Mouse (Mus musculus) cerebellum, postnatal 36 days (tissue): ENCODE results near the gene Epn3.

Experiments
- DNase-seq, 2 experiments: peaks; one replicate each; pipeline ENCODE4 v3.0.0; 2021 to 2022; ENCODE audit warnings: mixed read lengths in 2 of 2

Gene Epn3

DNA sequence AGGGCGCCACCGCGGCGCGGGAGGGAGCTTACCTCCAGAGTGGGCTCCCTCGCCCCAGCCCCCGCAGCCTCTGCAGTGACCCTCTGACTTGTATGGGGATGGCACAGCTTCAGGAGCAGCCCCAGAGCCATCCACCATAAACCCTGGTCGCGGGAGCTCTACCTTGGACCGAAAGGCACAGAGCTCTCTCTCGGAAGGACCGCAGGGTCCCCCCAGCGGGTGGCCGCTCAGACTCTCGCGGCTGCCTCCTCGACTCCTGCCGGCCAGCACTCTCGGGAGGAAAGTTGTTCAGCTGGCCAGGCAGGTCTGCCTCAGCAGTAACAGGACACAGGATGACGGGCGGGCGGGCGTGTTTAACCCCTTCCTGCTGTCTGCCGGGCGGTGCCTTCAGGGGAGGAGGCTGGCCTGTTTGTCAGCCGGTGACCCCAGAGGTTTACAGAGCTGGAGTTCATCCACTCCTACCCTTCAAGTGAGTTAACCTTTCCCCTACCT, at the start of gene Epn3:
Epn3 (minus strand) TSS at position 314 of the 492 bp plus-strand sequence.
- DNase-seq = peak; percentile 62 to 63

DNA sequence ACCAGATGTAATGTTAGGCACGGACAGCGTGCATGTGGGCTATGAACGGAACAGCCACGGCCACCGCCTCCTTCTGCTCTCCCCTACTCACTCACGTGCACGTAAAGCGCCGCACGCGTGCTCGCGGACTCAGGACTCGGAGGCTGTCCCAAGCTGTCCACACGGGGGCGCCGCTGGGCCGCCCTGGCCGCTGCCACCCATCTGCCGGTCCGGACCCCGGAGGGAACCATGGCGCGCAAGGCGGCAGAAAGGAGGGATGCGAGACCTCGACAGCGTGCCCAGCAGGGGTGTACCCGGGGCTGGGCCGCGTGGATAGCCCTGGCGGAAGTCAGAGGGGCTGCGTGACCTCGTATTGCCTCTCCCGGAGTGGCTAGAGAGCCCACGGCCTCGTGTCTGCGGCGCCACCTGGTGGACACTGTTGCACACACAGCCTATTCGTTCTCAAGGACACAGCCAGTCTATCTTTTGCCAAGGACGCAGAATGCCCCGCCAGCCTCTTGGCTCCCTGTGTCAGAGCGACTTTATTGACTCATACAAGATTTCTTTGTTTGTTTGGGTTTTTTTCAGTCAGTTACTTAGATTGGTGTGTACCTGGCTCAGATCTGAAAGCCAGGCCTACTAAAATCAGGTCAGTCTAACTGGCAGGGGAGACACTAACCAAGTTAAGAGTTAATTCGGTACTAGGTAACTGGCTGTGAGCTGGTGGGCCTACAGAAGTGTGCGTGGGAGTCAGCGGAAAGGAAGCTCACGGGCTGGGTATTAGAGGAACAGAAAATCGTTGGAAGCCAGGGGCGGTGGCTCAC, 49.3 kb upstream of the Epn3 start, which contains the start of gene Rsad1:
Rsad1 (minus strand) TSS at position 368 of the 803 bp plus-strand sequence.
- peak; percentile 97 to 99 for DNase-seq

DNA sequence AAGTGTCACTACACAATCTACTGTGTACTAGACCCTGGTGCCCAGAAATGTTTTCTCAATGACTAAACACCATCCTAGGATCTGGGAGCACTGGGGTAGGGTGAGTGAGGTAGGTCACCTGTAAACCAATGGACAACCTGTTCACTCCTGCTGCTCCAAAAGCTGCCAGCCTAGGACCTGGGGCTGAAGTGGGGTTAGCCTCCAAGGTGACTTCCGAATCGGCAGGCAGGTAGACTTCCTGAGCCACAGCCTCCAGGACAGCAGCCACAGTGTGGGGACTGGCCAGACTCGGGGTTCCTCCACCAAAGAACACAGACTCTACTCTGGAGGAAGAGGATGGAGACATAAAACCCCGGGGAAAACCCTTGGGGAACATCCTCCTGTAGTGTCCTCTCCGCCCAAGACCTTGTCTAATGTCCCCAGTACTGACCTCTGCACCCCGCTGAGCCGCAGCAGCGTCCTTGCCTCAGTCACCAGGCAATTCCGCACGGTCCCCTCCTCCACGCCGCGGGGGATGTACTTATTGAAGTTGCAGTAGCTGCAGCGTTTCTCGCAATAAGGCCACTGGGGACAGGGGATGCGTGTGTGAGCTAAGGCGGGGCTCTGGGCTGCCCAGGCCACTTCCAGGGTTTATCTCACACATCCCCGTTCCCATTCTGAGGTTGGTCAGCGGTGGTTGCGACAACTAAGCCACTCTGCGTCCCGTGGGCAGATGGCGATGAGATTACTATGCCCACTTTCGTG, 48.4 kb upstream of the Epn3 start:
- DNase-seq = peak in 1 of 2 experiments; percentile 64

DNA sequence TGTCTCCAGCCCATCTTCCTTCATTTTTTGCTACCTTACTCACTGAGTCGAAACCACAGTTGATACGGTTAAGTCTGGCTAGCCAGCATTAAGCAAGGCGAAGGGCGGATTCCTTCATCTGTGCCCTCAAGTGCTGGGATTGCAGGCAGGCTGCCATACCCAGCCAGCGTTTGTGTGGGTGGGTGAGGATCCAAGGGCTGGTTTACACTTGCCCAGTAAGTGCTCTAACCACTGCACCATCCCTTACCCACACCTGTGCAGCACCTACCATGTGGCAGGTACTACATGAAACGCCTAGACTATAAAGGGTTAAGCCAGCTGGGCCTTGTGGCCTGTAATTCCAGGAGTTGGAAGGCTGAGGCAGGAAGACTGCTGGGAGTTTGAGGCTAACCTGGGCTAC, 47.5 kb upstream of the Epn3 start:
- no peak for DNase-seq

DNA sequence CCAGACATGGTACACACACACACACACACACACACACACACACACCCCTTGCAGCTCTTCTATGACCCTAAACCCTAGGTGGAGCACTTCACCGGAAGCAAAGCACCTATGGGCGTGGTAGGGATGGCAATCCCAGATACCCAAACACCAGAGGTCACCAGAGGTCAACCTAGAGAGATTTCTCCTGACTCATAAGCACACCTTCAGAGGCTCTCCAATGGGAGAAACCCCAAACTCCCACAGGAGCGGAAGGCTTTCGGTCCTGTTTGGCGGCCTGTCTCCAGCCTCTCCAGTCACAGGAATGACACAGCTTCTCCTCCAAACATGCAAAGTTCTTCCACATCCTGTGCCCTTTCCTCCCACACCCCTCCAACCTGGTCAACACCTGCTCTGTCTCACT, 46.6 kb upstream of the Epn3 start:
- DNase-seq = no peak

DNA sequence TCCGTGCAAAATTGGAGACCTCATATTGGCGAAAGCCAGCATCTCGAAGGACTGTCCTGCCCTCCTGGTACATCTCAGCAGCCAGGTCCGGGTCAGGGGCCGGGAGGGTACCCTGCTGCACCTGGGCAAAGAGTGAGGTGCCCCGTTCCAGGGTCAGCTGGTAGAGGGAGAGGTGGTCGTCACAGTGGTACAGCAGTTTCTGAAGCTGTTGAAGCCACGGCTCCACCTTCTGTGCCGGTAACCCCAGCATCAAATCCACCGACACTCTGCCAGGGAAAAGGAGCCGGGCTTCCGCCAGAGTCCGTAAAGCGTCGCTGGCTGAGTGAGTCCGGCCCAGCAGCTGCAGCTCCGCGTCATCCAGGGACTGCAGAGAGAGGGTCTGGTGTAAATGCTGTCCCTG, 44.6 kb upstream of the Epn3 start:
- DNase-seq = peak; percentile 32

DNA sequence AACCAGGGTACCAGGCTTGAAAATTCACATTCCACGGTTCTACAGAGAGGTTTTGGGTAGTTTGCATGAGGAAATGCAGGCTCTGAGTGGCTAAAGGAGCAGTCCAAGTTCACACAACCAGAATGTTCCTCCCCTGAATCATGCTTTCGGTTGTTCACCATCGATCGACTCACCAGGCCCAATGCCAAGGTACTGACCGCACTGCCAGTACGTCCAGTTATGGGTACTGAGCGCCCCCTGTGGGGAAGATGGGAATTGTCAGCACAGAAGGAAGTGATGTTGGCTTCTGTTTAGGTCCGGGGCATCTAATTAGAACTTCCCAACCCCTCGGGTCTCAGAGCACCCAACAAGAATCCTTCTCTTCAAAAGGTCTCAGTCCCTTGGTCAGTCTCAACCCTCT, 44.2 kb upstream of the Epn3 start:
- DNase-seq = peak; percentile 98 to 99

DNA sequence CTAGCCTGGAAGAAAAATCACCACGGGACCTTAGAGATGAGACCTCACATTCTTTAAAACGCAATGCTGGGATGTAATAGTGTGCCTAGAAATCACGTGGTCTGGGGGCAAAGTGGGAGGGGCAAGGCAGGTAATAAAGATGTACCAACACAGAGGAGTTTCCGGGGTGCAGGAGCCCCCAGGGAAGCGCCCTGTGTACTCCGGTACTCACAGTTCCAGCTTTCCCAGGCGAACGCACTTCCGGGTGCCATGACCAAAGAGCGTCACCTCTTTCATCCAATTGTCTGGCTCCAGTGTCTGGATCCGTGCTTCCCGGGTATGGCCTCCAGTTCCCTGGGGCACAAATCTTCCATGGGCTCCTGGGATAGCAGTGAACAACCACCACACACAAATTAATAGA, 43.6 kb upstream of the Epn3 start:
- DNase-seq = peak in 1 of 2 experiments; percentile 6

DNA sequence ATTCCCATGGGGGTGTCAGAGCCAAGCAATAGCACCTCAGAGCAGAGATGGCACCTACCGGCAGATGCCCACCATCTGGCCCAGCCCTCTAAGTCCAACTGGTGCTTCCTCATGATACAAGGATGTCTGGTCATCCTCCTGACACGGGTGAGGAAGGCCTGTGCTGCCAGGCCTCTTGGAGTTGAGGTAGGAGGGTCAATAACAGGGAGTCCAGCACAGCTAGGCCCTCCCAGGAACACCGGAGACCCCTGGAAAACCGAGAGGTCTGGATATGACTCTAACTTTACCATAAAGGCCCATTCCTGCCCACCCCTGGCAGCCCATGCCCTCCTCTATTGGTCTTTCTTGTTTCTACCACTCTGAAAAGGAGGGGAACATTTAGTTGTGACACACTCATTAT, 42.6 kb upstream of the Epn3 start:
- DNase-seq = no peak

DNA sequence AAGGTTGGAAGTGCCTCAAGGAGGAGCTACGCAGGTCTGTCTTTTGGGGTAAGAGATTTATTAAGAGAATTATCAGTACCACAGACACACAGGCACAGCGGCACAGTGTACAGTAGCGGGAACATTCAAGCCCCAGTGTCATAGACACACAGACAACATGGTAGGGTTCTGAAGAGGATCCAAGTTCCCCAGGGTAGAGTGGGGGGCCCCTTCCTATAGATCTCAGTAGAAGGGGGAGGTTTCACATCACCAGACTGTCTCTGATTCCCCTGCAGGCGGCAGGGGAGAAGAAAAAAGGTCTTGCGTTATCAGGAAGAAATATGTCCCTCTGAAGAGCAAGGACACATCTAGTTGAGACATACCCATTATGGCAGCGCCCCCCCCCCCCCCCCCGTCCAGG, 40.0 kb upstream of the Epn3 start:
- DNase-seq = no peak

DNA sequence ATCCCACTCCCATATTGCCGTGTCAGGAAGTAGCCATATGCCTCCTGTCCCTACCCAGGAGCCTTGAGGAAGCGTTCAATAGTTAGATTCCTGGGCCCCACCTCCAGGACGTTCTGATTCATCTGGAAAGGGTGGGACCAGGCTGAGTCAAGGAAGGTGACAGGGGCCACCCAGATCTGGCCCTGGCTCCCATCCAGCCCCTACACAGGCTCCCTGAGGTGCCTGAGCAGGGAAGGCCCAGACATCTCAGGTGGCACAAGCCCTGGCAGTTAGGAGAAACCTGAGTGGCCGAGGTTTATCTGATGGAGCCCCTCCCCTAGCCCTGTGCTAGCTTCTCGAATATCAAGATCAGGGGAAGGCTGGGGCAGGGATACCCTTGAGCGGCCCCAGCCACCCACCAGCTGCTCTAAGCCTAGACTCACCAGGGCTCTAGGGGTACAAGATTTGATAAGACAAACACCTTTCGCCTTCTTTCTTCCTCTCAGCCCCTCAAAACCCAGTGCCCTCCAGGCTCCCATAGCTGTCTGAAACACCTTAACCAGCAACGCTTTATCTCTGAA, 39.0 kb upstream of the Epn3 start:
- no peak for DNase-seq

DNA sequence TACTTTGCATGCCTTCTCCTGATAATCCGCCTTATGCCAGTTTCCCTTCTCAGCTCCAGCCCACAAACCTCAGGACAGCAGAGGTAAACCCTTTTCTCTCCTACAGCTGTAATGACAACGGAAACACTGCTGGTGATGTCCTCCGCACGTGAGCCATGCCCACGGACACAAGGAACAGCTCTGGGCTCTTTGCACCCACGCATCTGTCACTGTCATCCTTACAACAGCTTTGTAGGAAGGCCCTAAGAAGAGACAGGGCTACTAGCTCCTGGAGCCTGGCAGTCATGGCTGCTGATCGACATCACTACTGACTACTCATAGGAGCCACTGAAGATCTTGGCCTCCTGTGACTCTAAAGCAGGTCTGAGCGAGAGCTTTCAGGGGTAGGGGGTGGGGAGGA, 33.4 kb upstream of the Epn3 start:
- DNase-seq = no peak

DNA sequence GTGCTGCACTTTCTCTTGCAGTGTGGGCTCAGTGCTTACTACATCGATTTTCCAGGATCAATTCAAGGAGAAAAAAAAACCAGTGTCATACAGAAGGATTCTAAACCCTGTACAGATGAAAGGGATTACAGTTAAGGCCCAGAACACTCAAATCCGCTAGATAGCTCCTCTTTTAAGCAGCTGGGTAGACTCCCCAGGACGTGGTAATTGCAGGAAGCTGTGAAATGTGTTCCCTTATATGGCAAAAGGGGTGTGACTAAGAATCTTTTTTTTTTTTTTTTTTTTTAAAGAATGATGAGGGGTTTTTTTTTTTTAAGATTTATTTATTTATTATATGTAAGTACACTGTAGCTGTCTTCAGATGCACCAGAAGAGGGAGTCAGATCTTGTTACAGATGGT, 29.1 kb upstream of the Epn3 start:
- DNase-seq = no peak

DNA sequence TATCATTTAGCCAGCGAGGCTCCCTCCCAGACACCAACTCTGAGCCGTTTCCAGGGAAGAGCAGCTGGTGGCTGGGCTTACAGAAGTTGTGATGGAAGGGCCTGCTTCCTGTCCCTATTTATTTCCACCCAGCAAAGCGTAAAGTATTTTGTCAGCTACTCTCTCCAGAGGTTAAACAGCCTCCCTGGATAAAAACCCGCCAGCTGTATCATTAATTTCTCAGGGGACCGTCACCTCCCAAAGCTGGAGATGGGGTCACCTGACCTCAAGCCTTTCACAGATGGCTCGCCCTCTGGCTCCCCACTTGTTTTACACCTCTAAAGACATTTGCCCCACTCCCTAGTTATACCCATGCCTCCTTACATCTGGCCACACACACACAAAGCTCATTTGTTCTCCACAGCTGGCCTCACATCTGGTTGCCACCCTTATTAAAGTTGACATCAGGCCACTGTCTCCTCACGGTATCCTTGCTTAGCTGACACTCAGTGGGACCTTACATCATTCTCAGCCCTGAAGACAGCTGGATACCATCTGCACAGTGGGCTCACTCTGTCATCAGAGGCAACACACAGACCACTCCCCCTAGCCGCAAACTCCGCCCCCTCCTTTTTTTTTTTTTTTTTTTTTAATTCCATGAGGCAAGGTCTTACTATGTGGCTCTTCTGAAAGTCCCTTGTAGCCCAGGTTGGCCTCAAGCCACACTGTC, 26.6 kb upstream of the Epn3 start:
- DNase-seq = no peak

DNA sequence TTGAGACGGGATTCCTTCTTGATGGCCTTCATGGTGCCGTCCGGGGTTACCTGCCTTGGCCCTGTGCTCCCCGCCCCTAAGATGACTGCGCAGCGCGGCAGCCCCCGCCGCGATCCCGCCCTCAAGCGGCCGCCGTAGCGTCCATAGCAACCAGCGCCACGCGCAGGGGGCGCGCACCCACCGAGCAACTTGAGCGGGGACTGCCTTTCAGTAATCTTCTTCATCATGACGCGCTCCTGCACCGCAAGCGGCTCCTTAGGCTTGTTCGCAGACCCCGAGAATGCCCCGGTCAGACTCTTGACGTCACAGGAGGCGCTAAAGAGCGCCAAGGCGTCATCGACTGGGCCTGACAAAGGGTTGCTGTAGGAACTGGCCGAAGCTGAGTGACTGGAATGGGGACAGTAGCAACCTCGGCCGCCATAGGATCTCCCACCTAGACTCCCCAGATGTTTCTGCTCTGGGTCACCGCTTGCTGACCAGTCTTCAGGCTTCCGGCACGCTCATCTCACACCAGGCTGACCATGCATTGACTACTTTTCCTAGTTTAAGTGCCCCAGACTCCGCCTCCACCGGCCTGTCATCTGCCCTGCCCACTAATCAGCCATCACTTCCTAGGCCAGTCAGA, 21.6 kb upstream of the Epn3 start, which contains the start of gene Mycbpap:
Mycbpap (minus strand) TSS at position 524 of the 625 bp plus-strand sequence.
- peak; percentile 66 to 75 for DNase-seq

DNA sequence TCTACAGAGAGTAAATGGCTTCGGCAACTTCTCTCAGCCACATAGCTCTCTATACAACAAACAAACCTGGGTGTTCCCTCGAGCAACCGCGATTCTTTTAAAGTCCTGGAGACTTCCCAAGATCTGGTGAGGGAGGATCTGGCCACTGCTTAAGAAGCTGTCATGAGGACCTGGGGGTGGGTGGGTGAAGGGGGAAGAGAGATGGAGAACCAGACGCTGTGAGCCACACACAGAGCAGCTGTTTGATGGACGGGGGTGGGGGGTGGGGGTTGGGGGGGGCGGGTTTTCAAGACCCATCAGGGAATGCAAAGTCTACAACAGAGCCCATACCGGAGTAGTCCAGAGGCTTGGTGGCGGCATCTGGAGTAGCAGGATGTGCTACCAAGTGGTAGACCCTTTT, 13.7 kb upstream of the Epn3 start:
- no peak for DNase-seq

DNA sequence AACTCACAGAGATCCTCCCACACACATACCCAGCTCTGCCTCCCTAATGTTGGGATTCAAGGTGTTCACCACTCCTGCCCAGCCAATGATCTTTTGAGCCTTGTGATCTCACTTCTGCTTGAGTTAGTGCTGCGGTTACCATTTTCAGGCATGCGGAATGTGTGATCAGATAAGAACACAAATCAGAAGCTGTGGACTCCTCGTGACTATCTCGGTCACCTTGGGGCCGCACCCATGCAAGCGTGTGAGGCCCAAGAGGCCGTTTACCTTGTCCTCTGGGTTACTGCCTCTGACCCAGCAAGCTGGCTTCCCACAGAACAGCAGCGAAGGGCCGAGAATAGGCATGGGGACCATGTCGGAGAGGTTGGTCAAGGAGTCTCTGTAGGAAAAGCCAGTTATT, 9.2 kb upstream of the Epn3 start:
- no peak for DNase-seq

DNA sequence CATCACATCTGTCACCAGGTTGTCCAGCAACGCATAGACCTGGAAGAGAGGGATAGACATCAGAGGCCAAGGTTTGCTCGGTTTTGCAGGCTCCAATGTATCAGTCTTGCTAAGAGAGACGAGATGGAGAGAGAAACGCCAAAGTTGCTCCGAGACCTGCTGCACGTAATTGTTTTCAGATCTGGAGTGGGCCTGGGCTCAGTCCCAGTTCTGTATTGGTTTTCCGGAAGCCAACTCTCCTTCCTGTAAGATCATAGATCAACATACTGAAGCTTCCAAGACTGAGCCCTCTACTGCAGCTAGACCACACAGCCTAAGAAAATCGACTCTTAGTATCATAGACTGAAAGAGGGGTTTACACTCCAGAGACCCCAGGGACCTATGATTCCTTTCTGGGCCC, 1.7 kb upstream of the Epn3 start:
- no peak for DNase-seq

DNA sequence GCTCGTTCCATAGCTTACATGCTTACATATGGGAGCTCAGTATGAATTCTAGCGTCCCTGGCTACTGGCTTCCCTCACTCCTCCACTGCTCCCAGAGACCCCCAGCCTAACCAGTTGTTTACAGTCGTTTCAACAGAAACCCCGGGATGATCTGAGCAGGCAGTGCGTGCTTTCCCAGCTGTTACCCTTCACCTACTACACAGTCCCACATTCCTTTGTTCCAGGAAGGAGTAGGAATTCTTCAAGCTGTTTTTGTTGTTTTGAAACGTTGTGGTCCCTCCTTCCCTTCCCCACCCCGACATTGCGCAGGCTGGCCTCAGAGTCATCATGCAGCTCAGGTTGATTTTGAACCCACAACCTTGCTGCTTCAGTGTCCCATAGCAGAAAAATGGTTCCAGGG, 588 bp upstream of the Epn3 start:
- no peak for DNase-seq

DNA sequence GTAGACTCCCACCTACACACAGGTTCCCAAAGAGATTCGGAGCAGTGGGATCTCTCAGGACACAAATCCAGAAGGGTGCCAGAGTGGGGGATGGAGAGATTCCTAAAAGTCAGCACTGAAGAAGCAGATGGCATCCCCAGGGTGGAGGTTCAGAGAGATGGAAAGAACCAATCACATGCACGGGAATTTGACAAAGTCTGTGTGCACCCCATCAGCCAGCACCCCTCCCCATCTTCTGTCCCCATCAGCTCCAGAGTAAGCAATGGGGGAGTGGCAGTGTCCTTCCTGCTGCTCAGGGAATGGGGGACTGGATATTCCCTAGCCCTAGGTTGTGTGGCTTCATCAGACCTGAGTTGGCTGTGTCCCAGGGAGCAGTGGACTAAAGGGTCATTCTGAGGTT, 739 bp downstream of the Epn3 start:
- peak; percentile 81 to 84 for DNase-seq

DNA sequence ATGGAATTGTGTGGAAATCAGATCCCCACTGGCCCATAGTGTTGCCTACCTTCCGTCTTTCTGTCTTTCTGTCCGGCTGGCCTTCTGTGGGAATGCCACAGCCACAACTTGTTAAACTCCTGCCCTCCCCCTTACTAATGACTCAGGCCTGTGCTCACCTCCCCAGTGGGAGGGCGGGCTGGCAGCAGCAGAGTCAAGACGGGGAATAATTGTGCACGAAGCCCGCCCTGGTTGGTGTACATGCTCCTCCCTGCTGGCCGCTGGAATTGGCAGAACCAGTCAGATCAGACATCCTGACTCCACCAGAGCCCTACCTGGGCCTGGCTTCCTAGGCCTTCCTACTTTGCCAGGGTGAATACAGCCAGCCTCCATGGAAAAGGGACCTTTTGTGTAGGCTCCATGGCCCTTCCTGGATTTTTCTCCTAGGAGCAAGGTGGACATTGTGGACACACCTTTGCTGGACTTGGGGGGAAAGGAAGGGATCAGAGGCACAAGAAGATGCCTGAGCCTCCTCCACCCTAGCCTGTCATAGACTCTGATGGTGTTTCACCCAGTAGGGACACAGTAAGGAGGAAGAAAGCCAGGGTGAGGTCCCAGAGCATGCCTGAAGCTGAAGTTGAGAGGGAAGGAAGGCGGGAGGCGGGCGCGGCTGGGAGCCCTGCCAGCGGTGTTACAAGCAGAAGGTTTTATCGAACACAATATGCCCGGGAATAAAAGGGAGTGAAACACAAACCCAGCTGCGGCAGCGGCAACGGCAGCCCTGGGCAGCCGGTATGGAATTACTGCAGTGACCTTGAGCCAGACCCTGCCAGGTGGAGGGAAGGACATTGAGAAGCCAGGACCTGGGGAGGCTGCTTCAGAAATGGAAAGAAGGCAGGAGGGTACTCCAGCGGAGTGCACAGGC, 1.4 kb downstream of the Epn3 start:
- peak; percentile 74 to 77 for DNase-seq
